Mouse (Mus musculus) cortical plate, adult 2 months (tissue): ENCODE data around the gene H1f0. TPM values are rescaled to one million over a fixed set of nuclear protein-coding genes. Genes with fewer than 3 reads are reported as not detected.

Experiments used
- H3K27ac ChIP-seq: fragments of 200-500 bp; 2 replicates; pipeline ENCODE4 v1.5.1; 2012; ENCODE audit warnings: low read length, control low read depth, inconsistent platforms; ENCODE audit not compliant: insufficient read depth
- H3K4me1 ChIP-seq: fragments of 200-500 bp; 2 replicates; pipeline ENCODE4 v1.6.1; 2011; ENCODE audit warnings: low read length; ENCODE audit not compliant: control insufficient read depth, insufficient read depth
- H3K4me3 ChIP-seq: fragments of 200-500 bp; 2 replicates; pipeline ENCODE4 v1.5.1; 2011; ENCODE audit warnings: mild to moderate bottlenecking, low read length, control low read depth; ENCODE audit not compliant: insufficient read depth
- CTCF ChIP-seq: fragments of 200-500 bp; IDR thresholded peaks from 2 replicates; pipeline ENCODE4 v1.5.1; 2011; ENCODE audit warnings: mild to moderate bottlenecking, control low read depth, low read length; ENCODE audit not compliant: insufficient read depth; ENCODE audit errors: extremely low read depth
- POLR2A ChIP-seq: fragments of 200-500 bp; IDR thresholded peaks from 2 replicates; pipeline ENCODE4 v1.6.1; 2011; ENCODE audit warnings: mild to moderate bottlenecking, low read length, control low read depth; ENCODE audit not compliant: insufficient read depth; ENCODE audit errors: extremely low read depth
- polyA plus RNA-seq: library from polyadenylated mRNA; depleted of rRNA; stranded (reverse); fragments of >200 nt; gene quantifications from 2 replicates; pipeline ENCODE4 v1.2.3, GENCODE M21; 2012; rRNA removed

The H1f0 gene
- 109 and 124 TPM in 2 replicates for polyA plus RNA-seq

- peak; percentile 62; the same call in 1 of the 2 replicates for TF ChIP-seq POLR2A
- TF ChIP-seq CTCF: no peak
- Histone ChIP-seq H3K4me3 (peak within 1 kb of the TSS; percentile 92), H3K4me1 (peaks cover 7% of the 10 kb centered on the region; the same call in 1 of the 2 replicates), H3K27ac (peak within 1 kb of the TSS; percentile 99)
Observed at GRCm38 (mm10) chr15:79028237-79028738, at the start of gene H1f0. H1f0 (plus strand) TSS chr15:79028450.

GRCm38 (mm10) chr15:78978875-78979274 lies 49.4 kb upstream of the H1f0 start:
- Histone ChIP-seq H3K27ac (no peak overlapping the region), H3K4me1 (0 out of 2 replicates have a peak, but pooled peaks cover 1% of the 10 kb centered on the region), H3K4me3 (no peak overlapping the region)
- TF ChIP-seq POLR2A: no peak
- no peak for TF ChIP-seq CTCF

GRCm38 (mm10) chr15:78980084-78980483 lies 48.2 kb upstream of the H1f0 start:
- TF ChIP-seq POLR2A (no peak), CTCF (no peak)
- no peak overlapping the region for H3K27ac ChIP-seq
- H3K4me3 ChIP-seq: no peak overlapping the region
- H3K4me1 ChIP-seq: peaks cover 4% of the 10 kb centered on the region; the same call in 1 of the 2 replicates

GRCm38 (mm10) chr15:78982658-78983435 lies 45.4 kb upstream of the H1f0 start:
- peak overlapping the region; percentile 55 for H3K4me3 ChIP-seq
- peak overlapping the region; percentile 92 for H3K27ac ChIP-seq
- peaks cover 4% of the 10 kb centered on the region; the same call in 1 of the 2 replicates for H3K4me1 ChIP-seq
- TF ChIP-seq CTCF: no peak
- no peak for TF ChIP-seq POLR2A

DNA sequence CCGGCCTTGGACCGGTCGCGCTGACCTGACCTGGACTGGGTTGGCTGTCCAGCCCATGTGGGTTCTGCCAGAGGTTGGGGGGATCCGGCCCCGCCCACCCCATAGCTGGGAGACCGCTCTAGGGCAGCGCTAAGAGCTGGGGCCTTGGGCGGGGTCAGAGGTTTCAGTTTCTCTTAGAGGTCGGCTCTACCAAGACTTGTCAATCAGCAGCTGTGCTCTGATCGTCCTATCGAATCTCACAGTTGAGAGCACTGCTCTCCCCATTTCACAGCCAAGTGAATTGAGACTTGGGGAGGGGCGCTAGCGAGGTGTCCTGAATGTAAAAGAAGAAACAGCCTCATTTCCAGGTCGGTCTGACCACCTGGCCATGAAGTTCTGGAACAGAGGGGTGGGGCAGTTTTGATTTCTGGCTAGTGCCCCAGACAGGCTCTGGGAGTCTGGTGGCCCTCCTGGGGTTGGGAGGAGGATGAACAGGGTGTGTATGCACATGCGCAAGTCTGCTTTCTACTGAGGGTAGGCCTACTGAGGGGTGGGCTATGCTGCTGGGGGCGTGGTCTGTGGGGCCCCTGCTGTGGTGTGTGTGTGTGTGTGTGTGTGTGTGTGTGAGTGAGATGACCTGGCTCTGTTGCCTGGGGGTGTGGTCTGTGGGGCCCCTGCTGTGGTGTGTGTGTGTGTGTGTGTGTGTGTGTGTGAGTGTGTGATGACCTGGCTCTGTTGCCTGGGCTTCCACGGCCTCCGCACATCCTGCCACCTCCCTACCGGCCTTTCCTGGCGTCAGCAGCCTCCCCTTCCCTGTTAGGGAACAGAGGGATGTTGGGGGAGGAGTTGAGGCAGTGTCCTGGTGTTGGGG lies 44.6 kb upstream of the H1f0 start:
- peak overlapping the region; percentile 92; the same call in 1 of the 2 replicates for H3K27ac ChIP-seq
- H3K4me3 ChIP-seq: peak overlapping the region; percentile 55
- TF ChIP-seq POLR2A: no peak
- no peak for TF ChIP-seq CTCF
- peaks cover 8% of the 10 kb centered on the region for H3K4me1 ChIP-seq

DNA sequence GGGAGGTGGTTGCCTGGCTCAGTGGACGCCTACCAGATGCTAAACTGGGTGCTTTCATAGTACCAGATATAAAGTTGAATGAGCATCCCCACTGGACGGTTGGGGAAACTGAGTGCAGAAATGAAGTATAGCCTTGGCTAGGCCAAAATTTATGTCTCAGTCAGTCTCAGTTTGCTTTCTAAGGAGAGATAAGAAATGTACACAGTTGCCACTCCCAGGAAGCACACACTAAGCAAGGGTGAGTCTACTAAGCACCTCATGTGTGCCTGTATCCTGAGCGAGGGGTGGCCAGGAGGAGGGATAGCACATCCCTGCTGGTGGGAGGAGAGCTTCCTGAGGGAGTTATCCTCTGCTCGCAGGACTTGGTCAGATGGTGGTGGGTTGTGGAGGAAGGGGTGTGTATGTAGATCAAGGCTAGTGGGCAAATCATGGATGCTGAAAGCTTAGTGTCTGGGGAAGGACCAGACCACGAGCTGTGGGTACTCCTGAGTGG lies 43.9 kb upstream of the H1f0 start:
- Histone ChIP-seq H3K4me1 (peaks cover 8% of the 10 kb centered on the region), H3K27ac (no peak overlapping the region), H3K4me3 (no peak overlapping the region)
- TF ChIP-seq POLR2A (no peak), CTCF (no peak)

GRCm38 (mm10) chr15:78986536-78987220 lies 41.6 kb upstream of the H1f0 start:
- H3K4me1 ChIP-seq: peaks cover 8% of the 10 kb centered on the region
- no peak overlapping the region for H3K27ac ChIP-seq
- TF ChIP-seq CTCF (no peak), POLR2A (no peak)
- H3K4me3 ChIP-seq: no peak overlapping the region

- TF ChIP-seq POLR2A (no peak), CTCF (no peak)
- Histone ChIP-seq H3K4me3 (no peak overlapping the region), H3K4me1 (peaks cover 8% of the 10 kb centered on the region), H3K27ac (no peak overlapping the region)
Observed at GRCm38 (mm10) chr15:78988499-78988971, 39.7 kb upstream of the H1f0 start.
